Mouse (Mus musculus): Measurements from ENCODE around the gene Chaf1a. TPM values are rescaled to one million over a fixed set of nuclear protein-coding genes. Genes with fewer than 3 reads are reported as not detected.
A peak's percentile ranks its signal among the peaks of the same experiment; 100 is the strongest.
"Not testable (repeated sequence)": the region's sequence is repeated elsewhere in the genome, so short reads cannot be mapped to it uniquely, and the experiment has no call there.

Gene Chaf1a
- total and polyA plus RNA-seq, 3 experiments: 0.45 to 1.3 (median 0.99) TPM

DNA sequence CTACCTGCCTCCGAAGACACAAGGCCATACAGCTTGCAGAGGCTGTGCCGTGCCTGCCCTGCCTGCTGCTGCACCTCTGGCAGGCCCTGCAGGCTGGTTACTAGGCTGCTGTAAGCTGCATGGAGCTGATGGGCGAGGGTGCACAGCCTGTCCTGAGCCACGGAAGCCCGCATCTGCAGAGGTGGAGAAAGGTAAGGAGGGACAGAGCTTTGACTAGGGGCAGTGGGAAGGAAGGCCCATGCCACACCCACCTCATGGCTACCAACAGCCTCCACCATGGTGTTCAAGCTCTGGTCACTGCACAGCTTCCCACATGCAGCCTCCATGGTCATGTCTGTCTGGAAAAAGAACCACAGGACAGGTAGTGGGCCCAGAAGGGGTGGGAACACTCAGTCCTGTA is 61.9 kb downstream of the Chaf1a start:
- no peaks in the 10 kb centered on the region for H3K27me3 ChIP-seq (ENCODE audit: control insufficient read depth, insufficient read depth, low read length)
- intact Hi-C loops (cut with DNase I): no loop called here
- H3K36me3 ChIP-seq (ENCODE audit: control insufficient read depth, insufficient read depth, low read length): no peaks in the 10 kb centered on the region
- TF ChIP-seq EP300 (IDR thresholded peaks at IDR 0.05; ENCODE audit: insufficient read depth, low read depth, low read length): 0 out of 2 replicates have a peak, but pooled peaks have one; percentile 15
- peak; percentile 56 for TF ChIP-seq POLR2A (IDR thresholded peaks at IDR 0.05; ENCODE audit: insufficient read depth, low read depth, low read length)
- TF ChIP-seq CTCF (IDR thresholded peaks at IDR 0.05): no peak
- no peak overlapping the region for H3K27ac ChIP-seq
- 92% methylated on average over 5 of the region's 5 CpGs for WGBS
- H3K4me3 ChIP-seq: no peak overlapping the region
- no peak for DNase-seq
- H3K4me1 ChIP-seq (ENCODE audit: control insufficient read depth, insufficient read depth, low read length): no peaks in the 10 kb centered on the region
- no peaks in the 10 kb centered on the region for H3K79me2 ChIP-seq (replicated peaks; ENCODE audit: control insufficient read depth, insufficient read depth, low read length)
- H3K9ac ChIP-seq (ENCODE audit: low read depth, low read length): no peak overlapping the region

DNA sequence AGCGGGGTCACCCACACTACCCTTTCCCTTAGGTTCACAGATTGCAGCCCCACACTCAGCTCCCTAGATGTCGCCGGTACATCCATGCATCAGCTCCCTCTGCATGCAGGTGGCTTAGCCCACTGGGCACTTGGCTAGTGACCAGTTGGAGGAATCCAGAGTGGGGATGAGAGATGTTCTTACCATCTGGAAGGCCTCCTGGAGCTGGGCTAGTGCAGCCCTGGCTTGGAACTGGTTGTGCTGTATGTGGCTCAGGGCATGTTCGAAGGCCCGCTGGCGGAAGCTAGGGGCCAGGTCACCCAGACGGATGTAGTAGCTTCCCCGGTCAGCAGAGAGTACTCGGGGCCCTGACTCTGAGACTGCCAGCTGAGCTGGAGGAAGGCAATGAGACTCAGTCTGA is 62.7 kb downstream of the Chaf1a start:
- Histone ChIP-seq H3K36me3 (ENCODE audit: control insufficient read depth, insufficient read depth, low read length) (no peaks in the 10 kb centered on the region), H3K4me3 (no peak overlapping the region), H3K27me3 (ENCODE audit: control insufficient read depth, insufficient read depth, low read length) (no peaks in the 10 kb centered on the region), H3K79me2 (replicated peaks; ENCODE audit: control insufficient read depth, insufficient read depth, low read length) (no peaks in the 10 kb centered on the region), H3K9ac (ENCODE audit: low read depth, low read length) (no peak overlapping the region), H3K27ac (no peak overlapping the region; the same call in 1 of the 2 replicates), H3K4me1 (ENCODE audit: control insufficient read depth, insufficient read depth, low read length) (peaks cover 2% of the 10 kb centered on the region; the same call in 1 of the 2 replicates)
- intact Hi-C loops (cut with DNase I): no loop called here
- DNase-seq: no peak
- TF ChIP-seq EP300 (IDR thresholded peaks at IDR 0.05; ENCODE audit: insufficient read depth, low read depth, low read length) (no peak), POLR2A (IDR thresholded peaks at IDR 0.05; ENCODE audit: insufficient read depth, low read depth, low read length) (peak; percentile 55)
- WGBS: 89% methylated on average over 9 of the region's 9 CpGs

DNA sequence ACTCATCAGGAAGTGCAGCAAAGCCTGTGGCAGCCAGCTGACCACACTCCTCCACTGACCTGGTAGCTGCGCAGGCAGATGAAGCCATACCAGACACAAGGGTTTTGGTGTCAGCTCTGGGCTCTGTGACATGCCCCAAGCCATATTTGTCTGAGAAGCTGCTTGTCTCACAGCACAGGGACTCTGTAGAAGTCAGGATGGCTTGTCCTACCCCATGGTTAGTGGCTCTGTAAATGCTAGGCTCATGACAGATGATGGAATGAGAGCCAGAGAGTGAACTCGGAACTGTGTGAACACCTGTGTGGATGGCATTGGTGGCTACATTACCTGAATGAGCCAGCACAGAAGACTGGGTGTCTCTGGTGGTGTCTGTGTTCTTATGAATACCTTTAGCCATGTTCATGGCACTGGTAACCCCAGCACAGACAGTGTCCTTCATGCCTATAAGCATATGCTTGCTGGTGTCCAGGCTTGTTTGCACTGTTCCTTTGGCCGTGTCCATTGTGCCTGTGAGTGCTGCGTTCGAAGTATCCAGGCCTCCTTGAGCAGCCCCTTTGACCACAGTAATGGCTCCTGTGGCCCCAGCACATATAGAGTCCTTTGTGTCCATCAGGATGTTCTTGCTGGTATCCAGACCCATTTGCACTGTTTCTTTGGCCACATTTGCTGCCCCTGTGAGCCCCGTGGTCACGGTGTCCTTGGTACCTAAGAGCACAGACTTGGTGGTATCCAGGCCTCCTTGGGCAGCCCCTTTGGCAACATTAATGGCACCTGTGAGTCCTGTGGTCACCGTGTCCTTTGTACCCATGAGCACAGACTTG is 63.4 kb downstream of the Chaf1a start:
- Histone ChIP-seq H3K79me2 (replicated peaks; ENCODE audit: control insufficient read depth, insufficient read depth, low read length) (no peaks in the 10 kb centered on the region), H3K36me3 (ENCODE audit: control insufficient read depth, insufficient read depth, low read length) (no peaks in the 10 kb centered on the region), H3K27me3 (ENCODE audit: control insufficient read depth, insufficient read depth, low read length) (no peaks in the 10 kb centered on the region), H3K4me3 (no peak overlapping the region), H3K9ac (ENCODE audit: low read depth, low read length) (no peak overlapping the region), H3K4me1 (ENCODE audit: control insufficient read depth, insufficient read depth, low read length) (peaks cover 4% of the 10 kb centered on the region; the same call in 1 of the 2 replicates), H3K27ac (no peak overlapping the region; the same call in 1 of the 2 replicates)
- intact Hi-C loops (cut with DNase I): no loop called here
- WGBS: 82% methylated on average over 8 of the region's 8 CpGs
- DNase-seq: no peak
- TF ChIP-seq CTCF (IDR thresholded peaks at IDR 0.05) (no peak), POLR2A (IDR thresholded peaks at IDR 0.05; ENCODE audit: insufficient read depth, low read depth, low read length) (peak; percentile 55), EP300 (IDR thresholded peaks at IDR 0.05; ENCODE audit: insufficient read depth, low read depth, low read length) (peak; percentile 46)

DNA sequence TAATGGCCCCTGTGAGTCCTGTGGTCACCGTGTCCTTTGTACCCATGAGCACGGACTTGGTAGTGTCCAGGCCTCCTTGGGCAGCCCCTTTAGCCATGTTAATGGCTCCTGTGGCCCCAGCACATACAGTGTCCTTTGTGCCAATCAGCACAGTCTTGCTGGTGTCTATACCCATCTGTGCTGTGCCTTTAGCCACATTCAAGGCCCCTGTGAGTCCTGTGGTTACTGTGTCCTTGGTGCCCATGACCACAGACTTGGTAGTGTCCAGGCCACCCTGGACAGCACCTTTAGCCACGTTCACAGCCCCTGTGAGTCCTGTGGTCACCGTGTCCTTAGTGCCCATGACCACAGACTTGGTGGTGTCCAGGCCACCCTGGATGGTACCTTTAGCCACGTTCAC is 64.6 kb downstream of the Chaf1a start:
- DNase-seq; H3K79me2 ChIP-seq (replicated peaks; ENCODE audit: control insufficient read depth, insufficient read depth, low read length); H3K27me3 ChIP-seq (ENCODE audit: control insufficient read depth, insufficient read depth, low read length); H3K9ac ChIP-seq (ENCODE audit: low read depth, low read length); H3K4me3 ChIP-seq; H3K4me1 ChIP-seq (ENCODE audit: control insufficient read depth, insufficient read depth, low read length); H3K36me3 ChIP-seq (ENCODE audit: control insufficient read depth, insufficient read depth, low read length); intact Hi-C loops (cut with DNase I); H3K27ac ChIP-seq: not testable (repeated sequence)
- WGBS: 77% methylated on average over 2 of the region's 5 CpGs

DNA sequence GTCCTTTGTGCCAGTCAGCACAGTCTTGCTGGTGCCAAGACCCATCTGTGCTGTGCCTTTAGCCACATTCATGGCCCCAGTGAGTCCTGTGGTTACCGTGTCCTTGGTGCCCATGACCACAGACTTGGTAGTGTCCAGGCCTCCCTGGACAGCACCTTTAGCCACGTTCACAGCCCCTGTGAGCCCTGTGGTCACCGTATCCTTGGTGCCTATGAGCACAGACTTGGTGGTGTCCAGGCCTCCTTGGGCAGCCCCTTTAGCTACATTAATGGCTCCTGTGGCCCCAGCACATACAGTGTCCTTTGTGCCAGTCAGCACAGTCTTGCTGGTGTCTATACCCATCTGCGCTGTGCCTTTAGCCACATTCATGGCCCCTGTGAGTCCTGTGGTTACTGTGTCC is 66.2 kb downstream of the Chaf1a start:
- H3K79me2 ChIP-seq (replicated peaks; ENCODE audit: control insufficient read depth, insufficient read depth, low read length); DNase-seq; intact Hi-C loops (cut with DNase I); H3K27me3 ChIP-seq (ENCODE audit: control insufficient read depth, insufficient read depth, low read length); H3K4me1 ChIP-seq (ENCODE audit: control insufficient read depth, insufficient read depth, low read length); H3K9ac ChIP-seq (ENCODE audit: low read depth, low read length); H3K27ac ChIP-seq; H3K4me3 ChIP-seq; H3K36me3 ChIP-seq (ENCODE audit: control insufficient read depth, insufficient read depth, low read length): not testable (repeated sequence)
- WGBS: 94% methylated on average over 4 of the region's 4 CpGs

DNA sequence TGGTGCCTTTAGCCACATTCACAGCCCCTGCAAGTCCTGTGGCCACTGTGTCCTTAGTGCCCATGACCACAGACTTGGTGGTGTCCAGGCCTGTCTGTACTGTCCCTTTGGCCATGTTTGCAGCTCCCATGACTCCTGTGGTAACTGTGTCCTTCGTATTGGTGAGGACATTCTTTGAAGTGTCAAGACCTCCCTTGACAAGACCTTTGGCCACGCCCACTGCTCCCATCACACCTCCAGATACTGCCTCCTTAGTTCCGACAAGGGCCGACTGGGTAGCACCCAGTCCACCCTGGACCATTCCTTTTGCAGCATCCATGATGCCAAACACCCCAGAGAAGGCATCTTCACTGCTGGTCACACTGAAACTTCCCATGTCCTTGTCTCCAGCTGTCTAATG is 66.7 kb downstream of the Chaf1a start:
- WGBS: 65% methylated on average over 4 of the region's 4 CpGs
- H3K27me3 ChIP-seq (ENCODE audit: control insufficient read depth, insufficient read depth, low read length): no peaks in the 10 kb centered on the region

More for the DNA sequence above, 66.7 kb downstream of the Chaf1a start:
- Histone ChIP-seq H3K36me3 (ENCODE audit: control insufficient read depth, insufficient read depth, low read length) (no peaks in the 10 kb centered on the region), H3K9ac (ENCODE audit: low read depth, low read length) (no peak overlapping the region), H3K4me3 (no peak overlapping the region), H3K4me1 (ENCODE audit: control insufficient read depth, insufficient read depth, low read length) (peaks cover 7% of the 10 kb centered on the region), H3K79me2 (replicated peaks; ENCODE audit: control insufficient read depth, insufficient read depth, low read length) (no peaks in the 10 kb centered on the region), H3K27ac (no peak overlapping the region)
- DNase-seq: peak in 1 of 2 experiments; percentile 18
- intact Hi-C loops (cut with DNase I): no loop called here
- TF ChIP-seq CTCF (IDR thresholded peaks at IDR 0.05): no peak
- TF ChIP-seq POLR2A (IDR thresholded peaks at IDR 0.05; ENCODE audit: insufficient read depth, low read depth, low read length): no peak
- TF ChIP-seq EP300 (IDR thresholded peaks at IDR 0.05; ENCODE audit: insufficient read depth, low read depth, low read length): no peak
